Mouse (Mus musculus): ENCODE data around the gene B3gnt2.

GRCm38 (mm10) chr11:22880383-22881172 lies 19.8 kb upstream of the B3gnt2 start:
- no peak for TF ChIP-seq CTCF (IDR thresholded peaks at IDR 0.05; ENCODE audit: extremely low read depth, insufficient read depth, insufficient read length, insufficient replicate concordance)
- TF ChIP-seq POLR2A (IDR thresholded peaks at IDR 0.05; ENCODE audit: low read depth, low read length): no peak

Data from spleen, adult 2 months (tissue).